Mouse (Mus musculus) E14TG2a.4 (cell line): ENCODE measurements around the gene Bcor.

Experiments used
- CTCF ChIP-seq: conservative IDR thresholded peaks from 2 replicates; pipeline ENCODE4 v1.5.1; 2014; ENCODE audit warnings: low read length
- NANOG ChIP-seq: IDR thresholded peaks from 2 replicates; pipeline ENCODE4 v1.6.1; 2014; ENCODE audit warnings: borderline replicate concordance, low read length, mixed read lengths

DNA sequence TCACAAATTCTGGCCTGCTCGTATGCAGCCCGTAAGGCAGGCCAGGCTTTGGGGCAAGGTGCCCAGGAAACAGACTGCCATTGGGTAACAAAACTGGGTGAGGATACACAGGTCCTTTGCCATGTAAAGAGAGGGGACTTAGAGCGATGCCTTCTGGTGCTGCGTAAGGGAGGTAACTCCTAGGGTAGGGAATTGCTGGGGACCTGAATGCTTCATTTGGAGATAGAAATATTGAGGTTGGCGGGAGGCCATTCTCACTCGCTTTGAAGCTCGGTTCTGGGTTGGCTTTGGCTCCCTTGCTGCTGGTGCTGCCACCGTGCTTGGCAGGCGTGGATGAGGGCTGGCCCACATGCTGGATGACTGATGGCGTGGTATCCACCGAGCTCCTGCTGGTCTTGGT is 102.9 kb downstream of the Bcor start:
- TF ChIP-seq CTCF (no peak), NANOG (no peak)
